Mouse (Mus musculus): ENCODE results near the gene Btbd9. TPM values are rescaled to one million over a fixed set of nuclear protein-coding genes. Genes with fewer than 3 reads are reported as not detected.

Gene Btbd9
- polyA plus RNA-seq, 1 experiment = 21.3 TPM

- Histone ChIP-seq H3K27ac (ENCODE audit: insufficient read depth, low read length) (no peak overlapping the region), H3K4me3 (ENCODE audit: insufficient read depth, low read length) (no peak overlapping the region), H3K4me1 (ENCODE audit: control insufficient read depth, insufficient read depth, low read length) (peaks cover 23% of the 10 kb centered on the region)
- no peak for TF ChIP-seq CTCF (IDR thresholded peaks at IDR 0.05; ENCODE audit: borderline replicate concordance, insufficient read depth, low read length)
- TF ChIP-seq POLR2A (IDR thresholded peaks at IDR 0.05; ENCODE audit: low read depth, low read length) = no peak
Measured at GRCm38 (mm10) chr17:30194629-30195445, 381.5 kb downstream of the Btbd9 start.

DNA sequence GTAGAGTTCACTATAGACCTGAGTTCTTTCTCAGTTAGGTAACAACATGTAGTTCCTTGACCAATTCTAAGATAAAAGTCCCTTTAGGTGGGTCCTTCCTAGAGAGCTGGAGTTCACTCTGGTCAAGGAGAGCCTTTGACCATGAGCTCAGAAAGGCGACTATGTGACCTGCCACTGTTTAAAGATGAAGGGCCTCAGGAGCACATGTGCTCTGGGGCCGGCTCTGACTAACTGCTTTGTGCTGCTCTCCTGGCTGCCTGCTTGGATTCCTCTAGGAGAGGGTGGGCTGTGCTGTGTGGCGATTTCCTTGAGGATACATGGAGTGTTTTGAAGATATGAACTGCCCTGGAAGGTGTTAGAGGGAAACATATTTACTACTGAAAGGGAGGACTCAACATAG is 382.2 kb downstream of the Btbd9 start:
- no peak overlapping the region for H3K4me3 ChIP-seq (ENCODE audit: insufficient read depth, low read length)
- peaks cover 16% of the 10 kb centered on the region for H3K4me1 ChIP-seq (ENCODE audit: control insufficient read depth, insufficient read depth, low read length)
- no peak overlapping the region for H3K27ac ChIP-seq (ENCODE audit: insufficient read depth, low read length)
- no peak for TF ChIP-seq POLR2A (IDR thresholded peaks at IDR 0.05; ENCODE audit: low read depth, low read length)
- TF ChIP-seq CTCF (IDR thresholded peaks at IDR 0.05; ENCODE audit: borderline replicate concordance, insufficient read depth, low read length) = no peak

- Histone ChIP-seq H3K4me3 (ENCODE audit: insufficient read depth, low read length) (no peak overlapping the region), H3K4me1 (ENCODE audit: control insufficient read depth, insufficient read depth, low read length) (peaks cover 13% of the 10 kb centered on the region), H3K27ac (ENCODE audit: insufficient read depth, low read length) (no peak overlapping the region)
- TF ChIP-seq POLR2A (IDR thresholded peaks at IDR 0.05; ENCODE audit: low read depth, low read length) (no peak), CTCF (IDR thresholded peaks at IDR 0.05; ENCODE audit: borderline replicate concordance, insufficient read depth, low read length) (no peak)
Measured at GRCm38 (mm10) chr17:30193615-30194014, 382.7 kb downstream of the Btbd9 start.

- TF ChIP-seq CTCF (IDR thresholded peaks at IDR 0.05; ENCODE audit: borderline replicate concordance, insufficient read depth, low read length) = no peak
- TF ChIP-seq POLR2A (IDR thresholded peaks at IDR 0.05; ENCODE audit: low read depth, low read length) = no peak
- Histone ChIP-seq H3K27ac (ENCODE audit: insufficient read depth, low read length) (no peak overlapping the region), H3K4me3 (ENCODE audit: insufficient read depth, low read length) (no peak overlapping the region), H3K4me1 (ENCODE audit: control insufficient read depth, insufficient read depth, low read length) (peaks cover 15% of the 10 kb centered on the region)
Measured at GRCm38 (mm10) chr17:30192416-30193005, 383.8 kb downstream of the Btbd9 start.

GRCm38 (mm10) chr17:30191097-30191640 is 385.1 kb downstream of the Btbd9 start:
- TF ChIP-seq CTCF (IDR thresholded peaks at IDR 0.05; ENCODE audit: borderline replicate concordance, insufficient read depth, low read length) (no peak), POLR2A (IDR thresholded peaks at IDR 0.05; ENCODE audit: low read depth, low read length) (no peak)
- Histone ChIP-seq H3K4me1 (ENCODE audit: control insufficient read depth, insufficient read depth, low read length) (peaks cover 12% of the 10 kb centered on the region; the same call in 1 of the 2 replicates), H3K4me3 (ENCODE audit: insufficient read depth, low read length) (no peak overlapping the region), H3K27ac (ENCODE audit: insufficient read depth, low read length) (no peak overlapping the region)

- H3K27ac ChIP-seq (ENCODE audit: insufficient read depth, low read length) = no peak overlapping the region
- TF ChIP-seq CTCF (IDR thresholded peaks at IDR 0.05; ENCODE audit: borderline replicate concordance, insufficient read depth, low read length) (no peak), POLR2A (IDR thresholded peaks at IDR 0.05; ENCODE audit: low read depth, low read length) (no peak)
- H3K4me1 ChIP-seq (ENCODE audit: control insufficient read depth, insufficient read depth, low read length) = peaks cover 12% of the 10 kb centered on the region; the same call in 1 of the 2 replicates
- H3K4me3 ChIP-seq (ENCODE audit: insufficient read depth, low read length) = no peak overlapping the region
Measured at GRCm38 (mm10) chr17:30188031-30188981, 388.0 kb downstream of the Btbd9 start.

DNA sequence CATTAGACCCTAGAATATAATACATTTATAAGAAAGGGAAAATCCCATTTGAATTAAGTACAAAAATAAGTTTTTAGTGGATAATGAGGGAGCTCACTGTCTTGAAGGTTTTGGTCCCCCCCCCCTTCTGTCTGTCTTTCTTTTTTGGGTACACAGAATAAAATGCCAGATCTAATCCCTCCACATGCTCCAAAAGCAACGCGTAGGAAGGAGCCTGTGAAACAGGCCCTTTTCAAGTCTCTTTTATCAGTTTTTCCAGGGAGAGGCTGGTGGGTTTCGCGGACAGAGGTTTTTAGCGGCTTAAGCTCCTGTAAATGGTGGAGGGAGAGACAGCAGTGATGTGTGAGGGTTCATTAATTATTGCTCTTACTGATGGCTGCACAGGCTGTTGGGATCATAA is 388.7 kb downstream of the Btbd9 start:
- Histone ChIP-seq H3K4me1 (ENCODE audit: control insufficient read depth, insufficient read depth, low read length) (peaks cover 12% of the 10 kb centered on the region; the same call in 1 of the 2 replicates), H3K27ac (ENCODE audit: insufficient read depth, low read length) (no peak overlapping the region), H3K4me3 (ENCODE audit: insufficient read depth, low read length) (no peak overlapping the region)
- TF ChIP-seq POLR2A (IDR thresholded peaks at IDR 0.05; ENCODE audit: low read depth, low read length) (no peak), CTCF (IDR thresholded peaks at IDR 0.05; ENCODE audit: borderline replicate concordance, insufficient read depth, low read length) (no peak)

DNA sequence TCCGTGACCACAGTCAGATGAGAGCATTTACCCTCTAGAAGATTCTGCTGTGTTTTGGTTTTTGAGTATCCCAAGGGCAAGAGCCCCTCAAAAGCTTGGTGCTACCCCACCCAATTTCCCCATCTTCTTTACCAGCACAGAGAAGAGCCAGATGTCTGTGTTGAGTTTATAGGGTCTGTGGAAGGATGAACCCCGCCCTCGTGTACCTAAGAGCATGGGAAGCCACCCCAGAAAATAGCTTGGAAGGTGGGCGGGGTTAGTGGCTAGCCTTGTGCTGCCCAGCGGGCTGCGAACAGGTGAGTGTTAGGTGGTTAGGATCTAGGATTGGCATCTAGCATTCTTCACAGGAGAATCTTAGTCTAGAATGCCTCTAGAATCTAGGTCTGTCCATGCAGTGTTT is 389.1 kb downstream of the Btbd9 start:
- TF ChIP-seq CTCF (IDR thresholded peaks at IDR 0.05; ENCODE audit: borderline replicate concordance, insufficient read depth, low read length) (no peak), POLR2A (IDR thresholded peaks at IDR 0.05; ENCODE audit: low read depth, low read length) (no peak)
- Histone ChIP-seq H3K27ac (ENCODE audit: insufficient read depth, low read length) (no peak overlapping the region), H3K4me3 (ENCODE audit: insufficient read depth, low read length) (no peak overlapping the region), H3K4me1 (ENCODE audit: control insufficient read depth, insufficient read depth, low read length) (peaks cover 12% of the 10 kb centered on the region; the same call in 1 of the 2 replicates)

DNA sequence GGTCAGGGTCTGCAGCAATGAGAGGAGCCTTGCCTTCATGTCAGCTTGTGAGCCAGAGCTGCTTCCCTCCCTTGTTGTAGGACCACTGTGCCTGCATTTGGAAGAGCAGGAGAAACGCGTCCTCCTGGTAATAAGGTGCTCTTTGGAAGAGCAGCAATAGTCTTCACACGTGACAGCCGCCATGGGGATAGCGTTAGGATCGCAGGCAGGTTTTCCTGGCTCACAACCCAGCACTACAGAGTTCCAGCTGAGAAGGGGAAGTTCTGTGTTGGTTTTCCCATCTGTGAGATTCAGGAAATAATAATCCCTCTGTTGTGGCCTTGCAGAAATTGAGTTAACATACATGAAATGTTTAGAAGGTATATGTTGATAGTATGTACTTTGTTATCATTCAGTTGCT is 392.7 kb downstream of the Btbd9 start:
- TF ChIP-seq POLR2A (IDR thresholded peaks at IDR 0.05; ENCODE audit: low read depth, low read length) (no peak), CTCF (IDR thresholded peaks at IDR 0.05; ENCODE audit: borderline replicate concordance, insufficient read depth, low read length) (no peak)
- Histone ChIP-seq H3K4me1 (ENCODE audit: control insufficient read depth, insufficient read depth, low read length) (peaks cover 10% of the 10 kb centered on the region; the same call in 1 of the 2 replicates), H3K4me3 (ENCODE audit: insufficient read depth, low read length) (no peak overlapping the region), H3K27ac (ENCODE audit: insufficient read depth, low read length) (no peak overlapping the region)
